Mouse (Mus musculus): ENCODE measurements at regions not wholly inside any gene's neighbourhood (a gene's known extent, or its start where the extent isn't known, plus 50 kb on each side); places are given as distances from the start of the nearest gene placed in this dataset.

DNA sequence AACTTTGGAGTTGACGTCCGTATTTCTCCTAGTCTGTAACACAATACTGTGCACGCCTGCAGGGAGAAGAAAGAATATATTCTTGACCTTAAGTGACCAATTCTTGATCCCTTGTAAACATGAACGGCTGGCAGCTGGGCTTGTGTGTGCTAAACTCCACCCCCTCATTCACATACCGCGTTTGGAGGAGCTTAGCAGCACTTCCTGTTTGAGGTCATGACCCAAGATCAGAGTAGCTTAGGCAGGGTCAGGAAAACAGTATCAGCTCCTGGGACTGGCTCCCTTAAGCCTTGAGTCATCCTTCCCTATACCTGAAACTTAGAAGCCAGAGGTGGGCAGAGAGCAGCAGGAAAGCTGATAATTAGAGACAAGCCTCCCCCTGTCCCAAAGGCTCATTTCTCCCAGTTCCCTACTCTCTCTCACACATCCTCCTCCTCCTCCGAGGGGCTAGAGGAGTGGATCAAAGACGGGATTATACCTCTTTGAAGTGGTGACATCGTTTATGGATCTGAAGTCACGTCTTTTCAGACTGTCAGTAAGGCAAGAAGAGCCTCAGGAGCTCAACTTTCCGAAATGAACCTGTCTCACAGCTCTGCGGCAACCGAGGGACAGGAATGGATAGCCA is 127.3 kb upstream of the Zfand5 start:
- DNase-seq: peak; percentile 45

DNA sequence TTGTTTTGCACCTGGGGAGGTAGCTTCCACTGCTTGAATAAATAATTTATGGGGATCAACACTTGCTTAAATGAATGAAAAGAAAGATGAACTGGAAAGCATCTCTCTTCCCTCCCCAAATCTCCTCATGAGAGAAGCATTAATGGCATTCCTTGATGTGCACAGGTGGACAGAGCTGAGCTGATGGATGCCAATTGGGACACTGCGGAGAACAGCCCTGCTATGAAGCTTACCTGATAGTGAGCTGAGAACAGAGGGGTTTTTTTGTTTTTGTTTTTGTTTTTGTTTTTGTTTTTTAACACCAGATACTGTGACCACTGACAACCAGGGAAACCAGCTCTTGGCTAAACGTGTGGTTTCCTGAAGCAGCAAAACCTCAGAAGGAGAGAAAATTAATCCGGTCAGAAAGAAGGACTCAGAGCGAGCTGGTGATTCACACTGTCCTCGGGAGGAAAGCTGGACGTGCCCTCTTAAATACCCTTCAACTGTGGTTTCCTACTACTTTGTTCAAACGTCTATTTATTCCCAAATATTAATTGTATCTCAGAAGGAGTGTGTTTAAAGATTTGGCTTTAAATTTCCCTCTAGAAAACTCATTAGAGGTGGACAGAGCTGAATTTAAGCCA is 128.0 kb upstream of the Zfand5 start:
- DNase-seq: no peak

DNA sequence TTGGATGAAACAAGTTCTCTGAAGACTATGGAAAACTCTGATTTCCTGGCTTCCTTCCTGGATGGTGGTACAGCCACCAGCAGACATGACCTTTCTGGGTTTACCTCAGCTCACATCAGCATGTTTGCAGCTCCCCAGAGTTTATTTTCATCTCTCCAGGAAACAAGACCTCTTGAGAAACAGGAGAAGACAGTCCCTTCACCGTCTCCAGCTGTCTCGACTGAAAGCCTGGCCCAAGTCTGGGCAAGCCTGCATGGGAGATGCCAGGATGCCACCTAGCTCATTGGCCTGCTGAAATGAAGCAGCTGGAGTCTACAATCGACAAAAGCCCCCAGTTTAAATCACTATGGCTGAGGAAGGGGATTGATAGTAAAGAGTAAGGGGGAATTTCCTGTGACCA is 131.6 kb upstream of the Zfand5 start:
- no peak for DNase-seq

DNA sequence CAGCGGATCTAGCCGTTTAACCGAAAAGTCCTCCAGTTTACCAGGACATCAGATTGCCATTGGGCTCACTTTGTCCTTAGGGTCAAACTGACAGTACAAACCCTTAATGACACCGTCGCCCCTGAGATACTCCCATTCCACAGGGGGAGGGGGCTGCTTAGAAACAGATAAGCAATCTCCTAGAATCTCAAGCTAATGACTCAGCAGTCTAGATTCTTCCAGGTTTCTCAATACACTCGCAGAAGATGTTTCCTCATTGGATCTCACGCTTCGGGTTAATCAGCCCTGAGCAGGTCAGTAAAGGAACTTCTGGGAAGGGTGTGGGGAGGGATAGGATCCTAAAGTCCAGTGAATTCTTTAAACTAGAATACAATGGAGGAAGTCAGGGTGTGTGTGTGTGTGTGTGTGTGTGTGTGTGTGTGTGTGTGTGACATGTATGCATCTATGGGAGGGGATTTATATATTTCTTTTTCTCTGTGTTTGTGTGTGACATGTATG is 133.0 kb upstream of the Zfand5 start:
- no peak for DNase-seq

DNA sequence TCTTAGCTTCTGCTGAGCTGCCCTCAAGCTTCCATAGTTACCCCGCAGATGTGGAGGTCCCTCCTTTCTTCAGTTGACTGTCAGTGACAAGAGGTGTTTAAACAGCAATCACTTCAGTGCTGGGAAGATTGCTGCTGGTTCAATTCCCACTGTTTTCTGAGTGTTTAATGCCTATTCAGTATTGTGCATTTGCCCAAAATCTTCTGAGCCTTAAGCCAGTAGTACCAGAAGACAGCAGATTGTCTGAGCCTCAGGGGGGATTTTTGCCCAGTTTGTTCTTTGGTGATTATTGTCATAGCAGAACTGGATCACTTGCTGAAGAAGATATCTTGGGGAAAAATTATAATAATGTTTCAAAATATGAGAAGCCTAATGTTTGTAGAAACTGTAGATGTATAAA is 135.3 kb upstream of the Zfand5 start:
- DNase-seq: no peak

DNA sequence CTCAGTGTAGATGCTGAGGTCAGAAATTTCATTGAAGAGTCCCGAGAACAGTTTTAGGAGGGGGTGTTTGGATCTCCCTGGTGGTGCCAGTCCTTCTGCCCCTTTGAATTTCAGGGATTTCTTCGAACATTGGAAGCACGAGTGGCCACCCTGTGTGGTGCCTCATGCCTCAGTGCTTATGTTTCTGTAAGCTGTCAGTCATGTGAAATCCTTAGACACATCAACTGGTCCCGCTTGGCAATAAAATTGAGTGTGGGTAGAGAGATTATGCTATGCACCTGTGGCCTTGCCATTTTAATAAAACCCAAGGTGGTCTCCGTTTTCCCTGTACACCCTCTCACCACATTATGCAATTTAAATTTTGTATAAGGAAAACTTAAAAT is 136.1 kb upstream of the Zfand5 start:
- no peak for DNase-seq

DNA sequence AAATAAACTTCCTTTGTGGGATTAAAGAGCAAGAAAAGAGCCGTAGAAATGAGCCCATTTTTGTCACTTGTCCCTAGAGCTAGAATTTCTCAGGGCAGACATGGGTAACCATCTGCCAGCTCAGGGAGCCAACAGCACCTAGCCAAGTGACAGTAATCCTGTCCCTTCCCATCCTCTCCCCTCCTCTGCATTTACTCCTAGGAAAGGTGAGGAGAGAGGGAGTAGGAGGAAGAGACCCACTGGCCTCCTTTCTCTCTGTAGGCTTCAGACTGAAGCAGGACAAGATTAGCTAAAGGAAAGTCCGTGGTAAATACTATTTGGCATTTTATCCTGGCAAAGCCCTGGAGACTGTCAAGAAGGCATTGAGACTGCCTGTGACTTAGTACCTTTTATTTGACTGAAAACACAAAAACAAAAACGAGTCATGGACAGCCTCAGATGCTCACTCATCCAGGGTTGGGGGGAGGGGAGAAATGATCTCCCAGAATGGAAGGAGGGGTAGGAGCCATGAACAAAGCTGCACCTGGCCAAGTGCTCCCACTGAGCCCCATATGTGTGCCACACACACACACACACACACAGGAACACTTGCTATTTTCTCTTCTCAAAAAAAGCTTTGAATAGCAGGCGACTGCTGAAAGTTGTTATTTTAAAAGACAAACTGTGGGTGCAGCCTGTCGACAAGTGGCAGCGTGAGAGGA is 136.6 kb upstream of the Zfand5 start:
- DNase-seq: no peak

DNA sequence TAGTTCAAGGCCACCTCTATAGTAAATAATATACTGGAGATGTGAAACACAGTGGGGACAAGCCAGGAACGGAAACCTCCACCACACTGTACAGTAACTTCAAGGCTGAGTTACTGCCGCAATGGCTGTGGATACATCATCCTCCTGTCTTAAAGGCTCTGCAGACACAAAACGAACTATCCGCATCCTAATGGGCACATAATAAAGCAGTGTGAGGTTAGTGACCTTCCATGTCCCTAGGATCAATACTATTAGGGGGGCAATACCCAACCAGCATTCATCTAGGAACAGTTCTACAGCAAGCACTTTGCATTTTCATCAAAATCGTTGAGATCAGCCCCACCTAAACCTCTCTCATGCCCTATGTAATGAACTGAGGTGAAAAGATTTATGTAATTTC is 142.4 kb upstream of the Zfand5 start:
- DNase-seq: no peak

DNA sequence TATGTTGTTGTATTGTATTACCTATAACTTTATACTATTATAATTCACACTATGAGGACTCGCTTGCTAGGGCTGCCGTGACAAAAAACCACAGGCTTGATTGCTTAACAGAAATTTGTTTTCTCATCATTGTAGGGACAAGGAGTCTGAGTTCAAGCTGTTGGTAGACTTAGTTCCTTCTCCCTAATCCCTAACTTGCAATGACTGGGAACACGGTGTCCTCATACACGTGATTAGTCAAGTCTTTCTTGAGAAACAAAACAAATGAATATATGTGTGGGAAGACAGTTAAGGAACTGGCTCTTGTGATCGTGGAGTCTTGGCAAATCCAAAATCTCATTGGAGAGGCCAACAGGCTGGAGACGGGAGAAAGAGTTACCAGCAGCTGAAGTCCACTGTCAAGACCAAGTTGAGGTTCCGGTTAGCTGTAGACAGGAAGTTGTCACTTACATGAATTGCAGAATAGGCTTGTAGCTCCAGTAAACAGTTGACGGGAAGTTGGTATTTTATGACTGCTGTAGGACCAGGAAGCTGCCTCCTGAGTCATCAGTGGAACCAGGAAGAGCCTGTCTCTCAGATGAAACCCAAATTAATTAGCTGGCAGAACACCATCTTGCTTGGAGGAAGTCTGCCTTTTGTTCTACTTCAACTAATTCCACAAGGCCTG is 144.9 kb upstream of the Zfand5 start:
- DNase-seq: peak; percentile 18

DNA sequence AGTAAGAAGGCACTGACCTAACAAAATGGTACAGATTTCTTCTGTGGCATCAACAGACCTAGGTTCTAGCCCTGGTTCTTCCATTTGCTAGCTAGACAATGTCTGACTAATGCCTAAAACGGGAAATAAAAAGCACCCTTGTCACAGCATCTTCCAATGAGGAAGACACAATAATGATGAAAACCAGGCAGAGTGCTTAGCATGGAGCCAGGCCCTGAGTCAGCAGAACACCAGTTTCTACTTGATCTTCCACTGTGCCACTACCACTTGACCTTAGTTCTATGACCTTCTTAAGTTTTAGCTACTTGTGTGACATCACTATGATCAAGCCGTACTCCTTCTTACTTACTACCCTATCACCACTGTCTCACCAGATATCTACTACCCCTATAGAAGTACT is 145.4 kb upstream of the Zfand5 start:
- no peak for DNase-seq

DNA sequence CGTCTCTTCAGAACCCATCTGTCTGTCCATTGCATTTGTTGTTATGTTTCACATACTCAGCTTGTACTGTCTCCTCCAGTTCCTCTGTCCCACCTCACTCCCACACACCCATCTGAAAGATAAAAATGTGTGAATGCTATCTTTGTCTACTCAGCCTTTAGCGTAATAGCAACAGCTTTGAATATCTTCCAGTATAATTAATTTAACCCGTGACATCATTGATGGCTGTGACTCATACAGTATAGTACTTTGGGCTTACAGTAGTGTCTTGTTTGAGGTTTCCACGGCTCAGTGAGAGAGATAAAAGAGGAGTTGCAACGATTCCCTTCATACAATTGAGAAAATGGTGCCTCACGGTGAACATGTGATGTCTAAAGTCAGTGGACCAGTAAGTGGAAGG is 152.6 kb upstream of the Zfand5 start:
- DNase-seq: no peak

DNA sequence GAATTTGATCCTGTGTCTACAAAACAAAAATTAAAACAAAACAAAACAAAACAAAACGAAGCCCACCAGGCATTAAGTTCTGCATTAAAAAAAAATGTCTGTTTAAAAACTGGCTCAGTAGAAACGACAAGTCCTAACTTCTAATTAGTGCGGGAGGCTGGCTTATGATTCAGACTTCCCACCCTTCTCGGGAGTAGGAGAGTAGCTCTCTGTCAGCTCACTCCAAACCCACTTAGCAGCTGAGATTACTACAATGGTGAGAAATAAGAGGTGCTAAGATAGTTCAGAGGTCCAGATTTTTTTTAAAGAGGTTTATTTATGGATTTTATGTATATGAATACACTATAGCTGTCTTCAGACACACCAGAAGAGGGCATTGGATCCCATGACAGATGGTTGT is 153.3 kb upstream of the Zfand5 start:
- DNase-seq: no peak

DNA sequence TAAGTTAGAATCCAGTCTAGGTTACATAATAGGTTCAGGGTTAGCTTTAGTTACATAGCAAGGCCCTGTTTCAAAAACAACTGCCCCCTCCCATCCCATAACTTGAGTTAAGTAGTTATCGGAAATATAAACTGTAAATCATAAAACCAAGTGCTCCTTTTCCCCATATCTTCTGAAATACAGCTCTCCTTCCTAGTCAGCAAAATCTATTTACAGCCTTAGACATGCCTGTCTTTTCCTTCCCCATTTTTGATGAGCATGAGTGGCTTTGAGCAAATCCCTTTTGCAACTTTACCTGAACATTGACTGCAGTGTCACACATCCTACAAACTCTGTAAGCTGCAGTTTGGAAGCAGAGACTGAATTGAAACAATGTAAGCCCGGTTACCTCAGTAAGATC is 156.4 kb upstream of the Zfand5 start:
- no peak for DNase-seq

DNA sequence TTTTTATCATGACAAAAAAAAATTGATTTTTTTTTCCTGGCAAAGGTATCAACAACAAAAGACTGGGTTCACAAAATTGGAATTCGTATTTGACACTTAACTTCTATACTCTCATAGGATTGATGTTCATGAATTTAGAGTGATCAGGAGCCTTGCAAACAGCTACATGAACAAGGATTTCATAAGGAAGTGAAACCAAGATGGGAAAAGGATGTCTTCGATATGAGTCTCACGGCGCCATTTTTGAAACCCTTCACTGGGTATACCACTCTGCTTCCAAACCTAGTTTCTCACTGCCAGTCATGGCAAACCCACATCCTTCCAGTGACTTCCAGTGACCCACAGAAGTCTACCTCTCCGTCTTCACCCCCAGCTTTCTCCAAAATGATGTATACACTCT is 157.8 kb upstream of the Tmc1 start:
- DNase-seq: no peak

DNA sequence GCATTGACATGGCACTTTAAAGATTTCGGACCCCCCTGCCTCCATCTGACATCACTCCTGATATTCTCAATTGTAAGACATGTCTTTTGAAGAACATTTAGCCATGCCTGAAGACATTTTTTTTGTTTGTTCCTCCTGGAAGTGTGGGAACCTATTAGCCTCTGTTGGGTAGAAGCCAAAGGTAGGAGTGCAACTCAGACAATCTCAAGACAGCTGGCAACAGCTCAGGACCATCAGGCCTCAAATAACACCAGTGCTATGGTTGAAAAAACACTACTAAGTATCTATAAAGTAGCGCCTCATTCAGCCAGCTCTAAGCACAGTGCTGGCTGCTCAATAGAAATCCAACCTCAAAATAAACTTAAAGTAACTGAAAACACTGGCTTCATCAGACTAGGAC is 154.3 kb upstream of the Tmc1 start:
- DNase-seq: no peak

DNA sequence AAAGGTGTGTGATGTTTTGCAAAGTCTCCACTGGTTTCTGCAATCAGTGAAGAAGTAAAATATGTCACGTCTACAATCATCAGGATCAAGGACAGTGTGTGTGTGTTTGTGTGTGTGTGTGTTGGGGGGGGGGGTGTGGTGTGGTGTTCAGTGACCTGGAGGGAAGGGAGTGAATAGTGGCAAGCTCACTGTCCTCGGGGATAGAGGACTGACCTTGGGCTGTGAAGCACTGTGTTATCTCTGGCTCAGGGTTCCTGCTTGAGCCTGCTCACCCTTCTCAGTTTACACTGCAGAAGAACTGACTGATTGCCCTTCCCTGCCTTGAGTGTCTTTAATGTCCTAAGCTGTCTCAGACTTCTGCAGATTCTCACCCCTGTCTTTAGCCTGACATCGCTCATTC is 153.7 kb upstream of the Tmc1 start:
- no peak for DNase-seq

DNA sequence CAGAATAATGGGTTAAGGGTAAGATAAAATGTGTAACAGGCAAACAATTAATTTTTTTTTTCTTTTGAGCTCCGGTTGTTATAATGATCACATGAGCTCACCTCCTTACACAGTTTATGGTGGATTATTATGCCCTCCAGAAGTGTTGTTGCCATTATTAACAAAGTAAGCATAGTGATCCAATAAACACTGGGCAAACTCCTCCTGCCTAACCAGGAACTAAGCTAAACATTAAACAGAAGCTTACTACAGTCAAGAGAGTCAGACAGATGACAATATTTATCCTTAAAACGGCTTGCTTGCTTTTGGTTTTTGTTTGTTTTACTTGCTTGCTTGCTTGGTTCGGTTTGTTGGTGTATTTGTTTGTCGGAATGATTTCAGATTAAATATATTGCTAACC is 153.3 kb upstream of the Tmc1 start:
- no peak for DNase-seq

DNA sequence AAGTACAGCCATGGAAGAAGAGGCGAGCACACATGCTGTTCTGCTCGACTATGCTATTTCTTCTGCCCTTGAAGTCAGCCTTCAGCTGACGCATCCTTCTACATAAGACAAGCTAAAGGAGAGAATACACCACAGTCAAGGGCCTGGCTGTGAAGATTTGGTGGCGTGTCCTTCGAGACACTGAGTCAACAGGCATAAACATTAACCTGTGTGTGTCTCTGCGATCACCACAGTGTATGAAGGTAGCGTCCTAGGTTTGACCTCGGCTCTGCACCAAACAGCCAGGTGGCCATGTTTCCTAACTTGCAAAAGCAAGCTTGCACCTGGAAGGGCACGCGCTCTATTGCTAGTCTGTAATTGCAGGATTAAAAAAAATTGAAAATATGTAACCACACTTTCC is 152.8 kb upstream of the Tmc1 start:
- peak; percentile 21 for DNase-seq

DNA sequence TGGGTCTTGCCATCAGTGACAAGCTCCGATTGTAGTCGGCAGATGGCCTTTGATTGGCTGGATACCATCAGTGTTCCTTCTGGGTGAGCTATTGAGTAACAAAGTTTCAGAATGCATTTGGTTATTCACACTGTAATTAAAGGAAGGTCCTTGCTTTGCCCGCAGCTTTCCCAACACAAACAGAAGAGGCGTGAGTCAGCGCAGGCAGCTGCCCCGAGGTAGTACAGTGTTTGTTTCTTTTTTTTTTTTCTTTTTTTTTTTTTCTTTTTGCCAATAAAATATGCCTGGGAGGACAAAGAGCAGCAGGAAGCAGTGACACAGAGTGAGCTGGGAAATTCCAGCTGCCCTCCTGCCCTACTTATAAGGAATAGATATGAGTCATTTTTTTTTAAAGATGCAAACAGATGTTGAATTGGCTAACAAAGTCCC is 152.3 kb upstream of the Tmc1 start:
- DNase-seq: peak; percentile 55

DNA sequence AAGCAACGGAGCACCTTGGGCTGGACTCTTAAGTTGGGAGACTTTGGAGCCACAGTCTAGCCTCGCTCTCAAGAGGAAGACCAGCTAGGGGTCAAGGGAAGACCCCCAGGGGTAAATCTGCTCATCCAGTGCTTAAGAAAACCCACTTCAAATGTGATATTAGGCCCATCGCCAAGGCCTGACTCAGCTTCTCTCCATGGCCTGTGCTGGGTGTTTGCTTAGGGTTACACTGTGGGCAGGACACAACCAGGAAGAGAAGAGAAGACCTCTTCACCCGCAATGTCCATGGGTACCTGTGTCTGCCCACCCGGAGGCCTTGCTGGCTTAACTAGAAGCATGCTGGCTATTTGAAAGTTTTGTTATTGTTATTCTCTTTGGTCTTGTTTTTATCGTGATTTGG is 151.0 kb upstream of the Tmc1 start:
- no peak for DNase-seq

DNA sequence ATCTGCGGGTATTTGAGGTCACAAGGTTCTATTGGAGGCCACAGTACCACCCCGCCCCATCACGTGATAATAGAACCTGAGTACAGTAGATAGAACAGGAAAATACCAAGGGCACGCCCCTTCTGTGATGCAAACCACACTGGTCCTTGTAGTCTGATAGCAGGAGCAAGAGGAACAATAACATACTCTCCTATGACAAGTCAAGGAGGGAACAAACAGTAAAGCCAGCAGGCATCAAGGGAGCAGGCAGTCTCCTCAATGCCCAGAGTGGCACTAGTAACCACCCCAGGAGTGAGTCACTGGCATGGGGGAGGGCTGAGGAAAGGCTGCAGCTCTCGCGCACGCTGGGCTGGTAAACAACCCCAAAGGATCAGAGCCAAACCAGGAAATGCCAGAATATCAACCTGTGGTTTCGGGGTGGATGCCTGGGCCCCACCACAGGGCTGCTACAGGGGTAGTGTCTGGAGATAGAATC is 150.5 kb upstream of the Tmc1 start:
- DNase-seq: peak; percentile 21

DNA sequence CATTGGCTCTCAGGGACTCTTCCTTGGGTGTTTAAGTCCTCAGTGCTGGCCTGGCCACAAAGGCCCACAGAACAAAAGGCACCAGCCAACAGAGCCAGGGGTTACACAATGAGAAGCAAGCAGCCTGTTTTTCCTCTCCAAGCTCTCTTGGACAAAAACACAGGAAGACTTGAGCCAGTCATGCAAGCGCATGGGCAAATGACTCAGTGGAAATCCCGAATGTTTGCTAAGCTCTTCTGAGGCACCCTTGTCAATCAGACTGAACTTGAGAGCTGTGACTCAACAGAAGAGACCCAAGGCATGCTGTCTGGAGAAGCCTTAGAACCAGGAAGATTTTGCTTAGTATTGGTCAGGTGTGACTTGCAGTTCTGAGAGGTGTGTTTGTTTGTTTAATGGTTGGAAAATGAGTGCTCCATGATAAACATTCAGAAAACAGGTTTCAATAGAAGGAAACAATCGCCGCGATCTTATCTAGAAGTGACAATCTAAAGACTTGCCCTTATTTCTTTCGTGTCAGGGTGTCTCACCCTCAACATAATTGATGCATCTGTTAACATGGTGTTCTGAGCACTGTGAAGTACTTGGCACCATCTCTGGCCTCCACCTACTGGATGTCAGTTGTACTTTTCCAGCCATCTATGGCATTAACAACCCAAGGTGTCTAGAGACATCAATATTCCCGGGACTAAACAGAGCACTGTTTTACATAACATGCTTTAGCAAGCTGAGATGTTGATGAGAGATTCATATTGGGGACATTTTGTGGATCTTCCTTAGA is 124.0 kb upstream of the Tmc1 start:
- no peak for DNase-seq

DNA sequence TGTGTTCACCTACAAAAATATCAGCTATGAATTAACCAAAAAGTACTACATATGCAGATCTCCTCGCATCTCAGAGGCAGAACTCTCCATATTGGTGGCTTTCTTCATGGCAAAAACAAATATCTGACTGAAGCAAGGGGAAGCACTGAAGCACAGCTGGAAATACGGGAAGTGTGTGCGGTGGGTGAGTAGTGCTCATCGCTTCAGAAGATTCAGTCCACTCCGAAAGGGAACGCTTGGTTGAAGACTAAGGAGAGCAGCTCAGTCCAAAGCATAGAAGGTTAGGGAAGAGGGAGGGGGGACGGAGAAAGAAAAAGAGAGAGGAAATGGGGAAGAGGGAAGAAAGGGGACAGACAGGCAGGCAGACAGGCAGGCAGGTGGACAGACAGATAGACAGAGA is 114.4 kb upstream of the Tmc1 start:
- DNase-seq: no peak

Data from kidney, postnatal 10 days (tissue).